Mouse (Mus musculus): ENCODE measurements around the gene Tdrkh.

DNA sequence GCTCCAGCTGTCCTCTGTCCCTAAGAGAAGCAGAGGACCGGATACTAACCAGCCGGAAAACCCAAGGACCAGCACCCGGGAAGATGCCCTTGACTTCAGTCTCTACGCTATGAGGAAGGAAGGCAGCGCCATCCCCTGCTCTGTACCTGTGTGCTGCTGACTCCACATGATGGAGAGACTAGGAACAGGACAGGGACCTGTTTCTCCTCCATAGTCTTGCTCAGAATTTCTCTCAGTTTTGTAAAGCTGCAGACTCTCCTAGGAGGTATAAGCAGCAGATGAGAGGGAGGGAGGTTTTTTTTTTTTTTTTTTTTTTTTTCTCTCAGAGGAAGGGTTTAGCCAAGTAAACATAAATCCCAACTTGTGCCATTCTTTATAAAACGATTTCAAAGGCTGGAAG, 14.9 kb upstream of the Tdrkh start, which contains the start of gene Lingo4:
- TF ChIP-seq POLR2A (IDR thresholded peaks at IDR 0.05; ENCODE audit: borderline replicate concordance, extremely low read depth, low read depth, low read length): no peak
- TF ChIP-seq CTCF (IDR thresholded peaks at IDR 0.05; ENCODE audit: insufficient read depth, low read length): no peak
